Mouse (Mus musculus): Measurements from ENCODE around the gene Klhl28. TPM values are rescaled to one million over a fixed set of nuclear protein-coding genes. Genes with fewer than 3 reads are reported as not detected.

Gene Klhl28
- 10 to 100 TPM; 15.0 to 16.0 (median 15.6) TPM for total RNA-seq (2022)

DNA sequence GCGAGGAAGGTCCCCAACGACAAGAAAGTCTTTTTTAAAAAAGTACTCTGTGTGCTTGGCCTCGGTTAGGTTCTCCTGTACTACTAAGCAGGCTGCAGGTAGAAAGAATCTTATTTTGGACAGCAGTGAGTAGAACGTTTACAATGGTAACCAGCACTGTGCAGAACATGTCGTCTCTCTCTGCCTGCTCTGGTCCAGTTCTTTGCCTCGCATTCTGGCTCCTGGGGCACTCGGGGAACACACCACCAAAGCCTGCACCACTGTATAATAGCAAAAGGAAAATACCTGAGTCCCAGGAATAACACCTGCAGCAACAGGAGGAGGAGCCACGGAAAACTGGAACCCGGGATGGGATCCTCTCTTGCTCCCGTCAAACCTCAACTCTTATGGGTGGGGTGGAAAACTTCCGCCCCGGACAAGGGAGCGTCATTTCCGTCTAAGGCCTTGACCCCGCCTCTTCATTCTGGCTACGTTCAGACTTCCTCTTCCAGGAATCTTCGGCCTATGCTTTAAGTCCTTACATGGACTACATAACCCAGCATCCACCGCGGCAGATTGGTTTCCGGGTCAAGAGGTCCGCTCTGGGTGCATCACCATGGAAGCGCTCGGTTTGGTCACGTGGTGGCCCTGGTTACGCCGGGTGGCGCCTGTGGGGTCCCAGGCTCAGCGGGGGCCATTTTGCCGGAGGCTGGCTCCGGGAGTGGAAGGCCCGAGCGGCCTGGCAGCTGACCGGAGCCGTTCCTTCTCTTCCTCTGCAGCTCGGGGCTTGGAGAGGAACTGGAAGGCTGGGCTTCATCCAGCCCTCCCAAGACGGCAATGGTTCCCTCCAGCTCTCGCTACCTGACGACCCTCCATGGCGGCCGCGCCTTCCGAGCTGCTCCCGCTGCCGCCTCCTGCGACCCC is at the start of gene Klhl28, which contains the start of gene Togaram1:
Gene Klhl28 (minus strand): TSS at position 411 of the 903 bp plus-strand sequence.
Gene Togaram1 (plus strand): TSS at position 681 of the 903 bp plus-strand sequence.
- DNase-seq: peak; percentile 99

DNA sequence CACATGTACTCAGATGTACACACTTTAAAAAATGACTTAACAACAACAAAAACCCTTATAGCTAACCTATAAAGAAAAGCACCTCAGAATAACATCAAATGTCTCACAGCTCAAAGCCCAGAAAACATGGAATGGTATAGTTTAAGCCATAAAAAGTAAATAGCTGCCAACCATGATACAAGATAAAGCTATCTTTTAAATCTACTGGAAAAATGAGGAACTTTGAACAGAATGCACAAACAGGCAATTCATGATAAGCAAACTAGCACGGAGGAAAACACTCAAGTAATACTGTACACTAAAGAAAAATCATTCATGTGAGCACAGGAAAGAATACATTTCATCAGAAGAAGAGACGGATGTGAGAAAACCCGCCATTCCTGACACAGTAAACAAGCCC is 42.4 kb upstream of the Klhl28 start:
- DNase-seq: no peak

DNA sequence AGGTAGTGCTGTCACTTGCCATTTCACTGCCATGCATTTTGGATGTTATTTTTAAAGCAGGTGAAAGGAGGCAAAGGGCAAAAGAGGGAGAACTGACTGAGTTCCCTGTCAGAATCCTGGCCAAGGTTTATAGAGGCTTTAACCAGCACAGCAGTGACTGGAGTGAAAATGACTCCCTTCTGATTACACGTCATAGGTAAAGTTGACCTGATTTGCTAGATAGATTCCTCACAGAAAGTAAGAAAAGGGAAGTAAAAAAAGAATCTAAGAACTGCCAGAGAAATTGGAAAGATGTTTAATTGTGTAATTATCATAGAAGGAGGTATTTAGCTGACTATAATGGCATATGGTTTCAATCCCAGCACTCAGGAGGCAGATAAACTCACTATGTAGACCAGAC is 12.2 kb upstream of the Klhl28 start:
- DNase-seq: no peak

DNA sequence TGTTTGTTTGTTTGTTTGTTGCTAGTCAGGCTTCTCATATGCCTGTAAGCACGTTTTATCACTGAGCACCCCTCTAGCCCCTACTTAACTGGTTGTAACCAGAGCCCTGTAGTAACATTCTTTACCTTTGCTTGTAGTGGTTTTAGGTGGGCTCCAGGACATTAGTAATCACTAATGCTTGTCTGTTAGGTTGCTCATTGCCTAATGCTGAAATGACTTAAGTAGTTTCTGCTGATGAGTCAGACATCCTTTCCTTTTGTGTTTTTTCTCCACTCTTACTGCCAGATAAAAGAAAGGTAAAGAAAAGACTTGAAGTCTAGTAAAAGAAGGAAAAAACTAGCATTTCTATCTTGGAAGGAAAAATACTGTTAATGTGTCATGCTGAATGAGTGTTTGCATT is 10.9 kb upstream of the Klhl28 start:
- DNase-seq: no peak

DNA sequence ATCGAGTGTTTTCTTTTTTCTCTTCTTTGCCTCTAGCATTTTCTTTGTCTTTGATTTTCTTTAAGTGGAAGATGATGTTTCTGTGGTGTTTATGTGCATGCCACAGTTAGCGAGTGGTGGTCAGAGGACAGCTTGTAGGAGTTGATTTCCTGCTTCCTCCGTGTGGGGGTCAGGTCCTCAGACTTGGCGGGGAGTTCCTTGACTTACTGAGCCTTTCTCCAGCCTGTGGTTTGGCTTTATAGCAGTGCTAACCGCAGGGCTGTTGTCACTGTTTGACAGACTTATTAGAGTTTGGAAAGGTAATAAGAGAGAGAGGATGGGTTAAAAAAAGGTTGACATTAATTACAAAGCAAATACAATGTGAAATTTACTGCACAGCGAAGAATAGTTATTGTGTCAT is 10.2 kb upstream of the Klhl28 start:
- no peak for DNase-seq

DNA sequence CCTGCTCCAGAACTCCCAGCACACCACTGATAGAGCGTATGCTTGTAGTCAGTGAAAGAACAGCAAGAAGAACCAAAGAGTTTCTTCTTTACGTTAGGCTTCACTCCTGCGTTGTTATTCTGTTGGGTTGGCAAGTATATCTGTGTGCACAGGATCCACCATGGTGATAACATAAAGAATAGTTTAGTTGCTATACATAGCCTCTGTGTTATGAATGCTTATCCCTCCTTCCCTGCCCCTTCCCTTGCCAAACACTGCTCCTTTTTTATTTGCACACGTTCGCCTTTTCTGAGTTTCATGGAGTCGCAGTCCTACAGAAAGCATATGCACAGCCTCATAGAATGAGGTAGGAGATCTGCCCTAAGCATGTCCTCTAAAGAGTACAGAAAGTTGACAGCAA is 6.7 kb upstream of the Klhl28 start:
- no peak for DNase-seq

DNA sequence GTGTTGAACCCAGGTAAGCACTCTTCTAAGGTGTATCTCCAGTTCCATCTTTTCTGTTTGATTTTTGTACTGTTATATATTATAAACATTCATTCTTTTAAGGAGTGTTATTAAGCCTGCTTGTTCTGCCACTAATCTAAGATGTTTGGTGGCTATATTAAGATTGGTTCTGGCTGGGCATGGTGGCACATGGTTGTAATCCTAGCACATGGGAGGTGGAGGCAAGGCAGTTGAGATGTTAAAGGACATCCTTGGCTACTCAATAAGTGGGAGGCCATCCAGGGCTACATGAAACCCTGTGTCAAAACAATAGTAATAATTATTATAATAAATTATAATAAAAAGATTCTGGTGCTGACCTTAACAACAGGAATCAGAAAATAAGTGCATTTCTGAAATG is 6.1 kb upstream of the Klhl28 start:
- no peak for DNase-seq

DNA sequence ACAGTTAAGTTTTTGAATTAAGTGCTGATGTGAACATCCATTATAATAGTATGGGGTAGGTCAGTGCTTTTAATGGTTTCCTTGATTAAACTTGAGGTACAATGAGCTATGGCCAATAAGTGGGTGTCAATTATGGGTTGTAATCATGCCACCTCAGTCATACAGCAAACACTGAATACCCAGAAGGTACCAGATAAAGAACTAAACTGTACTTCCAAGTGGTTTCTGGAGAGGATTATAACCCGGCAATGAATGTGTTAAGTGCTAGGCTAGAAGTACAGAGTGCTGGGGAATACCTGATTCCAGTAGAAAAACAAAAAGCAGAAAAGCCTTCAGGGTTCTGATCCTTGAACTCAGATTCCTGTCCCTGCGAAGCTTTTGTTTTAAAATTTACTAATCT is 2.7 kb upstream of the Klhl28 start:
- no peak for DNase-seq

DNA sequence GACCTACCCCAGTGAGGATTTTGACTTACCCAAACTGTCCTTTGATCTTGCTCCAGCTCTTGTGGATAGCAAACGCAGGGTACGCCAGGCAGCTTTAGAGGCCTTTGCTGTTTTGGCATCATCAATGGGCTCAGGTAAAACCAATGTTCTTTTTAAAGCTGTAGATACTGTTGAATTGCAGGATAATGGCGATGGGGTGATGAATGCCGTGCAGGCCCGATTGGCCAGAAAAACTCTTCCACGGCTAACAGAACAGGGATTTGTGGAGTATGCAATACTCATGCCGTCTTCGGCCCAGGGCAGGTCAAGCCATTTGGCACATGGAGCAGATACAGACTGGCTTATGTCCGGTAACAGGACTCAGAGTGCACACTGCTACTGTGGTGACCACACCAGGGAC is 2.1 kb upstream of the Klhl28 start:
- DNase-seq: peak; percentile 7

DNA sequence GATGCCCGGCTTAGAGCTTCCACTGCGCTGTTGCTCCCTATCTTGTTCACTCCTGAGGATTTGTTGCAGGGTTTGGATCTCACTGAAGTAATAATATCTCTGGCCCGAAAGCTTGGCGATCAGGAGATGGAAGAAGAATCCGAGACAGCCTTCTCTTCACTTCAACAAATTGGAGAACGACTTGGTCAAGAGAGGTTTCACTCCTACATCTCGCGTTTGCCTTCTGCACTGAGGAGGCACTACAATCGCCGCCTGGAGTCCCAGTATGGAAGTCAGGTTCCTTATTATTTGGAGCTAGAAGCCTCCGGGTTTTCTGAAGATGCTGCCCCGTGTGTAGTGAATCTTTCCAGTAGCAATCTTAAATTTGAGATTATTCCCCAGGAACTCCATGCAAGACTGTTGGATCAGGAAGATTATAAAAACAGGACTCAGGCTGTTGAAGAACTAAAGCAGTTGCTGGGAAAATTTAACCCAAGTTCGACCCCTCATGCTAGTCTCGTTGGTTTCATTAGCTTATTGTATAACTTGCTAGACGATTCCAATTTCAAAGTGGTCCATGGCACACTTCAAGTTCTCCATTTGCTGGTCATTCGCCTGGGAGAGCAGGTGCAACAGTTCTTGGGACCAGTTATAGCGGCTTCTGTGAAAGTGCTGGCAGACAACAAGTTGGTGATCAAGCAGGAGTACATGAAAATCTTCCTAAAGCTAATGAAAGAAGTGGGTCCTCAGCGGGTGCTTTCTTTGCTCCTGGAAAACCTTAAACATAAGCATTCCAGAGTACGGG is 1.5 kb upstream of the Klhl28 start:
- peak; percentile 6 for DNase-seq

DNA sequence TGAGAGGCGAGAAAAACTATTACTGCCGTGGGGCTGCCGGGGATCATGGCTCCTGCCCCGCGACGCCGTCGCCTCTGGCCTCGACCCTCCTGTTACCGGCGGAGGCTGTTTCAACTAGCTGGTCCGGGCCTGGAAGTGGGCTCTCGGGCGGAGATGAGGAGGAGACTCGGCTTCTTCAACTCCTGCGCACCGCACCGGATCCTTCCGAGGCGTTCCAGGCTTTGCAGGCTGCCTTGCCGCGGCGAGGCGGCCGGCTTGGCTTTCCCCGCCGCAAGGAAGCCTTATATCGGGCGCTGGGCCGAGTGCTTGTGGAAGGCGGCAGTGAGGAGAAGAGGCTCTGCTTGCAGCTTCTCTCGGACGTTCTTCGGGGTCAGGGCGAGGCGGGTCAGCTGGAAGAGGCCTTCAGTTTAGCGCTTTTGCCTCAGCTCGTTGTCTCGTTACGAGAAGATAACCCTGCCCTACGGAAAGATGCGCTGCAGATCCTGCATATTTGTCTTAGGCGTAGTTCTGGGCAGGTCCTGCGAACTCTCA is 832 bp upstream of the Klhl28 start:
- peak; percentile 33 for DNase-seq

DNA sequence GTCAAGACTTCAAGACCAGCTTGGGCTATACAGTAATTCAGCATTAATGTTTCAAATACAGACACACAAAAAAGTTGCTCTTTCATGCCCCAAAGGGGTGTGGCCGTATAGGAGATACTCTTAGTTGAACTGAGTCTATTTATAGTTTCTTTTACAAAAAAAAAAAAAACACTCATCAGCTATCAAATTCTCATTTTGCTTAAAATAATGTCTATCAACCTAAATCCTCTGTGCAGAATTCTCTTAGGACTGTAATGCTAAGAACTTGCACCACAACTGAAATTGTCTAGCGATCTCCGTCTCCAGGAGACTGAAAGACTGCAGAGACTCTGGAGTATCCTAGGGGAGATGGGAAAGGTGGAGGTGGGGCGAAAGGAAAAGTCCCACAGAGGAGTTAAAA is 774 bp downstream of the Klhl28 start:
- DNase-seq: no peak

DNA sequence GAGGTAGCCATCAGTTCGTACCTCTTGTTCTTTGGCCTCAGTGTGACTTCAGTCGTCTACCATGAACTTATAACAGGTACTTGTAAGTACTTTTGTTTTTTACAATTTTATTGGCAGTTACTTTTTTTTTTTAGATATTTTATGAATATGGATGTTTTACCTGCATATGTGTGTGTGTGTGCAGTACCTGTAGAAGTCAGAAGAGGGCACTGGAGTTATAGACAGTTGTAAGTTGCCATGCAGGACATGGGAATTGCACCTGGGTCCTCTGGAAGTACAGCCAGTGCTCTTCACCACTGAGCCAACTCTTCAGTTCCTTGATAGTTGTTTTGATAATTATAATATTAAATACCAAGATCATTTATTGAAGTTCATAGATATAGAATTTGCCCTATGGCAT is 27.8 kb downstream of the Klhl28 start:
- DNase-seq: no peak

DNA sequence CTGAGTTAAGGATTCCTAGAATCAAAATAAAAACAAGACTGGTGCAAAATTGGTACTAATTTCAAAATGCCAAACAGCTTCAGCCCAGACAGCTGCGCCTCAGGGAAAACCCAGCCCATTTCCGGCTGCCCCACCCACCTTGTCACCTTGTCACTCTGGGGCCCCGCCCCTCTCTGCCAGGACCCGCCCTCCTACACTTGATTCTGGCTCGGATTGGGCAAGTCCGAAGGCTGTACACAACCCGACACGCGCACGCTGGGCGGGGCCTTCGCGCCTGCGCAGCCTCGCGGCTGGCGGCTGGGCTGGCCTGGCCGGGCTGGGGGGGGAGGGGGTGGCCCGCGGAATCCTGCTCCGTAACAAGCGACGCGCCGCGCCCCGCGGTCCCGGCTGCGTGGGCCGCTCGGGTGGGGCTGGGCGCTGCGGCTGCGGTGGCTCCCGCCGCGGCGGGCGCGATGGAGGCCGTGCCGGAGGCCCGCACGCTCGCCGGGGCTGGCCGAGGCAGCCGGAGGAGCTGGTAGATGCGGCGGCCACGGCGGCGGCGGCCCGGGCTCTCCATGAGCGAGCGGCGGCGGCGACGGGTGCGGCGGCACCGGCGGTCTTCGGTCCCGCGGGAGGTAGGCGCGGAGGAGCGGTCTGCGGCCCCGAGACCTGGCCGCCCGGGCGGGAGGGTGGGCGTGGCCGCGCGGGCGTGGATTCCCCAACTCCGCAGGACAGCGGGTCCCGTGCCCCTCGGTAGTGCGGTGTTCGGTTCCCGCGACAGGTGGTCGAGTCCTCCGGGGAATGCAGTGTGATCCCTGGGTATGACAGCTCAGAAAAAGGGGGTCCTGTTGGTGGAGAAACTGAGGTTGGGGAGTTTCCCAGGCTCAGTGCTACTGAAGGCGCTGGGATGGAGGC is 47.5 kb downstream of the Klhl28 start, which contains the start of gene Gm527:
Gene Gm527 (plus strand): TSS at position 329 of the 894 bp plus-strand sequence.
- DNase-seq: peak; percentile 93

DNA sequence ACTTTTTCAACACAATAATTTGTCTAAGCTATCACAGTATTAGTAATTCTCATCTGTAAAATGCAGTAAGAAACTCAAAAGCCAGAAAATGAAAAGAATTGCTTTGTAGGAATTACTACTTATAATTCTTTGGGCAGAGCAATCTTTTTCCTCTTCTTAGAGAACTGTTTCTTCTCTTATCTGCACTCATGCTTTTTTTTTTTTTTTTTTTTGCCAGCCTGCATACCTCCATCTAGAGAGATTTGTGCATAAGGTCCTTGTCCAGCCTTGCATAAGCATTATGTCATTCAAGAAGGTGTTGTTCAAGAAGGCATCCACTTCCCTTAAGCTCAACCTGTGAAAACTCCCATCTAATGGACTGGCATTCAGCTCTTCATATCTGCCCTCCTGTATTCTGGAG is 48.6 kb downstream of the Klhl28 start:
- DNase-seq: no peak

DNA sequence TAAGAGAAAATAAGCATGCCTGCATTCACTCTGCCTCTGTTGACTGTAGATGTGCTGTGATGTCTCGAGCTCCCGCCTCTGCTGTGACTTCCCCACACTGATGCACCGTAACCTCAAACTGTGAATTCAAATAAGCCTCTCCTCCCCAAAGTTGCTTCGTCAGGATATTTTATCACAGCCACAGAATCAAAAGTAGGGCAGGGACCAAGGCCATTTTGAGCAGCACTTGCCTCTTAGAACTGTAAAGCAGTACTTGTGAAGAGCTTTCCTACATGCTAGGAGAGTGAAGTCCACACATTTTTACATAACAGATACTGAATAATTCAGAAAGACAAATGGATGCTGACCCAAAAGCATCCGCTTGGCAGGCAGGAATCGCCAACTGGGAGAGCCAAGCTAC is 52.3 kb downstream of the Klhl28 start:
- DNase-seq: no peak

DNA sequence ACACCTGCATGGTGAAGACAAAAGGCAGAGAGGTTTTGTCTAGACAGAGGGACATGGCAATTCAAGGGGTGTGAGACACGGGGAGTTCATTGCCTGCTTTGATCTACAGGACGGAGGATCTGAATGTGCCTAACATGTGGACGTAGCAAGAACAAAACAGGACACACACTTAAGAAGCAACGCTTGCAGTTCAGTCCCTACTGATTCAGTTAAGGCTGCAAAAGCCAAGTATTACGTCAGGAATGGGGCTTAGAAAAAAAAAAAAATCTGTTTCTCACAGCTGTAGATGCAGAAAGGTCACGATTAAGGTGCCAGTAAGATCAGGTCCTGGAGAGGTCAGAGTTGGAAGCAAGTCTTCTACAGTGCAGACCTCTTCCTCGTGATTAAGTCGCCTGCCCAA is 62.1 kb downstream of the Klhl28 start:
- DNase-seq: no peak

DNA sequence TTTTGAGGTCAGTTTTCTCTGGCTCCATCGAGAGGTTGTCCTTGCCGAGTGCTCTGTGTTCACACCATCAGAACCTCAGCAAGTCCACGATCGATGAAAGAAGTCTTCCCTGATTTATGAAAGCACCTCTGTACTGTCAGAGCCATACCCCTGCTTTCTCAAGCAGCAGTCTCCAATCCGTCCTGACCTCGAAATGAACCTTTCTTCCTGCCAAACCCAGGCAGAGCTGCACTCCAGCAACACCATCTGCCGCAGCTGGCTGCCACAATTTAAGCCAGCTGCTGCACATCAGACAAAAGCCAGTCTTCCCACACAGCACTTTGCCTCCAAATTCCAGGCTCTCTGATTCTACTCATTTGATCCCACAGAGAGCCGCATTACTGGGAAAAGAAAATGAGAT is 62.8 kb downstream of the Klhl28 start:
- peak; percentile 9 for DNase-seq

DNA sequence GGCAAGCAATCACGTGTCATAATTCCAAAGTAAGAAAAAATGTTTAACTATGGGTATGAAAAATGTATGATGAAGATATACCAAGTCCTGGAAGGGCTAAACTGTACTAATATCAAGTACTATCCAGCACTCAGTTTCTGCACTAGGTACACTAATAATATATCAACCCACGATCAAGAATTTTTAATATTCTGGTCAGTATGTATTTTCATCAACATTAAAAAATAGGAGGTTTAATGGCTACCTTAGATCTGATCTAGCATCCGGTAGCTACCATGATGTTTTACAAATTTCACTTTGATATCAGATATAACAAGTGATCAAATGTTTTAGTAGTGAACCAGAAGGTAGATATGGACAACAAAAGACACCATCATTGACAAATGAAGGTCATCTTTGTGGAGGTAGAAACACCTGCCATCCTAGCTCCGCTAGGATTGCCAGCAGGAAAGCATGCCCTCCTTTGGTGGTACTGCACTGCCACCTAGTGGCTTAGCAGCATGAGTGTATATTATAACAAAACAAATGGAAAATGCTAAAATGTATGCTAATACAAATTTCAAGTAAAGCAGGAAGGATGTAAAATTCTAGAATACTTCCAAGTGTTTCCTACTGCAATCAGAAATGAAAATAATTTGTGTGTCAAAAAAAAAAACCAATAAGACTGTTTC is 68.1 kb downstream of the Klhl28 start:
- DNase-seq: peak; percentile 4
